Mouse (Mus musculus) layer of hippocampus, postnatal 25 days (tissue): ENCODE data around the gene Acot13. TPM values are rescaled to one million over a fixed set of nuclear protein-coding genes. Genes with fewer than 3 reads are reported as not detected.
"Not testable (repeated sequence)": the region's sequence is repeated elsewhere in the genome, so short reads cannot be mapped to it uniquely, and the experiment has no call there.

ENCODE experiments used
- DNase-seq, 2 experiments: peaks; one replicate each; pipeline ENCODE4 v3.0.0; 2022; ENCODE audit warnings: mixed read lengths in 2 of 2, low spot score in 1 of 2; ENCODE audit errors: extremely low spot score in 1 of 2
- total RNA-seq, 2 experiments: library from RNA; stranded (reverse); gene quantifications; 2 replicates each; pipeline ENCODE4 v1.2.3; 2021

The Acot13 gene
- 100 to 1,000 TPM; 107 to 109 TPM for total RNA-seq

DNA sequence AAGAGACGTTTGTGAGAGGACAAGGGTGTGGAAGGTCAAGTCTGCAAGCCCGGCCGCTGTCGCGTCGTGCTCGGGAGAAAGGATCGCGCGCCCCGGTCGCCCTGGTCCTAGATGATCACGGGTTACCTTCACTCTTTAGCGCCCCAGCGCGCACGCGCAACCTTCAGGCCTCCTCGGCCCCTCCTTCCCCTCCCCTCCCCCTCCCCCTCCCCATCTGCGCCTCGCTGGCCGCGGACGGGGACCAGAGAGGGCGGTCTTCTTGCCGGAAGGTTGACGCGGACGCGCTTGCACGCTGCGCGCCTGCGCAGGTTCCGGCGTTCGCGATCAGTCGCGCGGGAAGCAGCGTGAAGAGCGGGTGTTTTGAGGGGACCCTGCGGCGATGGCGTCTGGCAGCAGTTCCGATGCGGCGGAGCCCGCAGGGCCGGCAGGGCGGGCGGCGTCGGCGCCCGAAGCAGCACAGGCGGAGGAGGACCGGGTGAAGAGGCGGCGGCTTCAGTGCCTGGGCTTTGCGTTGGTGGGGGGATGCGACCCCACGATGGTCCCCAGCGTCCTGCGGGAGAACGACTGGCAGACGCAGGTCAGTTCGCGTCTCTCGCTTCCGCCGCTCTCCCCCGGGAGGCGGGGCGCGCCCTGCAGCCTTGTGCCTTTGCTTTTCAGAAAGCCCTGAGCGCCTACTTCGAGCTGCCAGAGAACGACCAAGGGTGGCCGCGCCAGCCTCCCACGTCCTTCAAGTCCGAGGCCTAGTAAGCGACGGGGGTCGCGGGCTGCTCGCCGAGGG, at the start of gene Acot13, which contains the start of gene Tdp2:
Gene Acot13, minus strand, starts transcription at position 188 of the 778 bp plus-strand sequence.
Gene Tdp2, plus strand, starts transcription at position 327 of the 778 bp plus-strand sequence.
- peak; percentile 81 to 84 for DNase-seq

DNA sequence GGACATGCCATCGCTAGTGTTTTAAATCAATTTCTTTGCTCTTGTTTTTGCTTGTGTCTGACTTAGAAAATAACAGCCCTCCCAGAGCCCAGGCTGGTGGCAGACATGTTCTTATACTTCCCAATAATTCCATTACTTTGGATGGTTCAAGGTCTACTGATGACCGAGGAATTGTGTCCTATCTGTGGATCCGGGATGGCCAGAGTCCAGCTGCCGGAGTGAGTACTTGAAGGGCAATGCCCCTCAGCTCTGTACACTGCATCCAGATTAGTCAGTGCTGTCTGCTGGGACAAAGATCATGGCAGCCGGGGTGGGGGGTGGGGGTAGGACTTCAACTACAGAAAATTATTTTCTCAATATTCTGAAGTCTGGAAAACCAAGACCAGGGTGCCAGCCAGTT, 49.4 kb upstream of the Acot13 start:
- DNase-seq = no peak

DNA sequence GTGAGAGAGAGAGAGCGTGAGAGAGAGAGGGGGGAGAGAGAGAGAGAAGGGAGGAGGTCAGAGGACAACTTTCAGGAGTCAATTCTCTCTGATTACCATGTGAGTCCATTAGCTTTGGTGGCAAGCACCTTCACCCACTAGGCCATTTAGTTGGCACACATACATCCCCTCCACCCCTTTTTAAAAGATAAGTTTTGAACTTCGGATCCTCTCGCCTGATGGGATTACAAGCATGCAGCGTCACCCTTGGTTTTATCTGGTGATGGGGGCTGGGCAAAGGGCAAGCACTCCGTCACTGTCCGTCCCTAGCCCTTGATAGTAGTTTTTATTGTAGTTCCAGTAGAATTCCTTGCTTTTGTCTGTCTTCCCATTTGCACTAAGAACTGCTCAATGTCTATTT, 48.9 kb upstream of the Acot13 start:
- DNase-seq = no peak

- DNase-seq = no peak
Observed at GRCm38 (mm10) chr13:24879359-24880040, 48.2 kb upstream of the Acot13 start.

GRCm38 (mm10) chr13:24868233-24868632, 36.9 kb upstream of the Acot13 start:
- no peak for DNase-seq

GRCm38 (mm10) chr13:24867789-24868188, 36.4 kb upstream of the Acot13 start:
- no peak for DNase-seq

DNA sequence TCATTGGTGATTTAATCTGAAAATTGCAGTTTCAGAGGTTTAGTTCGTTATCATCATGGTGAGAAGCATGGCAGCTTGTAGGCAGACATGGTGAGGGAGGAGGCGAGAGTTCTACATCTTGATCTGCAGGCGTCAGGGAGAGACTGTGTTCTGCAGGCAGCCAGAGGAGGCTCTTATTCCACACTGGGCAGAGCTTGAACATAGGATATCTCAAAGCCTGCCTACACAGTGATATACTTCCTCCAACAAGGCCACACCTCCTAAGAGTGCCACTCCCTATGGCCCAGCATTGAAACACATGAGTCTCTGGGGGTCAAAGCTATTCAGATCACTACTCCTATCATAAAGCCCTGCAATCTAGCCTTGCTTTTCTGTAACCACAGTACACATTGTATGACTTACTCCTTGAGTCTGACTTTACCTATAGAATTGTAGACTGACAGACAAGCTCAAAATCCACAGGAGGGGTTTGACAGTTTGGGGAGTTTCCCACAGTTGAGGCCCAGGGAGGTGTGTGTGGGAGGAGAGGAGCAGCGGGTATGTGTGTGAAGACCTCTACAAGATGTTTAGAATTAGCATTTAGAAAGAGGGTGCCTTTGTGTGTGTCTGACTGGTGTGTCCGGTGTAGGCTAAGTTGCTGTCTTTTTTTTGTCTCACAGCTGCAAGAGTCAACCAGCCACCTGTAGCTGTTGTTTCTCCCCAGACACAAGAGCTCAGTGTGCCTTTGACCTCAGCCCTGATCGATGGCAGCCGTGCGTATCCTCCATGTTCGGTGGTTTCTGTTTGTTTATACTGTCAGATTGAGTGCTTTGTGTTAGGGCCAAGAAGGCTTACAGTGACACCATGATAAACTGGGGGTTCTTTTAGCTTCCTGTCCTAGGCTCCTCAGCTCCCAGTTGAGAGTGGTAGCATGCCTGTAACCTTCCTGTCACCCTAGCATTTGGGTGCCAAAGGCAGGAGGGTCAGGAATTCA, 35.4 kb upstream of the Acot13 start:
- no peak for DNase-seq

GRCm38 (mm10) chr13:24862520-24862919, 31.2 kb upstream of the Acot13 start:
- peak; percentile 26 to 75 for DNase-seq

GRCm38 (mm10) chr13:24862021-24862420, 30.7 kb upstream of the Acot13 start:
- no peak for DNase-seq

GRCm38 (mm10) chr13:24861084-24861483, 29.7 kb upstream of the Acot13 start:
- DNase-seq = no peak

- DNase-seq = no peak
Observed at GRCm38 (mm10) chr13:24859115-24859514, 27.8 kb upstream of the Acot13 start.

GRCm38 (mm10) chr13:24852570-24852969, 21.2 kb upstream of the Acot13 start:
- no peak for DNase-seq

DNA sequence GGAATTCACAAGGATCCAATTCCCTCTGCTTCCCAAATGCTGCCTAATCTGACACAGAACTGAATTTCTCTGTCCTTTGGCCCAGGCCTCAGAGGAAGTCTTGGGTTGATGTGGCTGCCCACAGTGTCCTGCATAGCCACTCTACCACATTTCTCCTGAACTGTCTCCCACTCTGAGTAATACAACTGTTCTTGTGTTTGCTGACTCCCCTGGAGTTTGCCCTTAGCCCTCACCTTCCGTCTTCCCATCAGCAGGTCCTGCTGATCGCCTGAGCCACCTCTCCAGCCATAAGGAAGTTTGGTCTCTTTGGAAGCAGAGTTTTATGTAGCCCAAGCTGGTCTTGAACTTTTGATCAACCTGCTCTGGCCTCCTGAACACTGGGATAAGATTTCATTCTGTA, 20.6 kb upstream of the Acot13 start:
- no peak for DNase-seq

DNA sequence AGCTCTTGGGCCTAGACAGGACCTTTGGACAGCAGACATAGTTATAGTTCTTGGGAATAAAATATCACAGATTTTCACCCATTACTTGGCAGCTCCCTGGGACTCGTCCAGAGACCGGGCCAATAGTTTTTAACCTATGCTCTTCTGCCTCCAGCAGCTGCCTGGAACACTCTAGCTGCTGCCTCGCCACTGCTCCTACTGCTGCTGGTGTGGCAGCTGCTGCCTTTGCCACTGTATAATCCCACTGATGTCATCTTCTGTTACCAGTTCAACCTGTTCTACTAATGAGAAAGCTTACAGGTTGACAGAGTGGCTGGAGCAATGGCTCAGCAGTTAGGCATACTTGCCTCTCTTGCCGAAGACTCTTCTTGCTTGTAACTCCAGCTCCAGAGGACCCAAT, 18.0 kb upstream of the Acot13 start:
- DNase-seq = no peak

DNA sequence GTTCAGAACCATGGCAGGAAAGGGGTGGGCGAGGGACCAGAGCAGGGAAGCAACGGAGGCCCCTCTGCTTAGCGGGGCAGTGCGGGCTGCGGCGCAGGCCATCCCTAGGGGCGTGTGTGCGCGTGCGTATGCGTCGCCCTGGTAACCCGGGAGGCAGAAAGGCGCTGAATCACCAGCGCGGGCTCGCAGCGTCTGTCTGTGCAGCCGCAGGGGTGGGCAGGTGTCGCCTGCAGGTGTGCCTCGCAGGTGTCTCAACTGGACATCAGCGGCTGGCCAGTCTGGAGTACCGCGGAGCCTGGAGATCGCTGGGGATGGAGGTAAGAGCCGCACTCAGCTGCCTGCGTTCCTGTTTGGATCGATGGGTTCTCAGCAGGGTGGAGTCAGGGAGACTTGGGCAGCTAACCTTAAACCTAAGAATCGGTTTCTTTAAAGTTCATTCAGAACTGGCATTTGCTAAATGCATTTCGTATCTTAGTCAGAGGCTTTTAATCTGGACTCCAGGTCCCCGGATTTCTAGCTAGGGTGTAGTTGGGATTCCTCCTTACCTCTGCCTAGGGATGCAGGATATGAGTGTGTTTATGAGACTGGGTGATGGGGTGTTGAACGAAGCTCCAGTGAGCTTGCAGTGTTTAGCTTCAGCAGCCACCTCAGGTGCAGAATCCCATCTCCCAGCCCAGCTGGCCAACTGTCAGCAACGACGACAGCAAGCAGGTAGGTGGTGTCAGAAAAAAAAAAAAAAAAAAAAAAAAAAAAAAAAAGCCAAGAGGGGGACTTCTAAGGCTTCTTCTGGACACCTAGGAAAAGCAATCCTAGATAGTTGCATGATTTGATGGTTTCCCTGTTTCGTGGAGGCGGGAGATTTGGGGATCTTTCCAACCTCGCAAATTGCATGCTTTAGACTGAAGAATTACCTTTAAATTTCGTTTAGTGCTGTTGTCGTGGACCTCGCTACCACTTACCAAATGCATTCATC, 13.9 kb upstream of the Acot13 start, which contains the start of gene D130043K22Rik:
Gene D130043K22Rik, plus strand, starts transcription at position 153 of the 973 bp plus-strand sequence.
- DNase-seq = peak; percentile 66 to 72

- no peak for DNase-seq
Observed at GRCm38 (mm10) chr13:24841702-24842101, 10.4 kb upstream of the Acot13 start.

GRCm38 (mm10) chr13:24839831-24840230, 8.5 kb upstream of the Acot13 start:
- DNase-seq = no peak

GRCm38 (mm10) chr13:24837765-24838164, 6.4 kb upstream of the Acot13 start:
- not testable (repeated sequence) for DNase-seq

DNA sequence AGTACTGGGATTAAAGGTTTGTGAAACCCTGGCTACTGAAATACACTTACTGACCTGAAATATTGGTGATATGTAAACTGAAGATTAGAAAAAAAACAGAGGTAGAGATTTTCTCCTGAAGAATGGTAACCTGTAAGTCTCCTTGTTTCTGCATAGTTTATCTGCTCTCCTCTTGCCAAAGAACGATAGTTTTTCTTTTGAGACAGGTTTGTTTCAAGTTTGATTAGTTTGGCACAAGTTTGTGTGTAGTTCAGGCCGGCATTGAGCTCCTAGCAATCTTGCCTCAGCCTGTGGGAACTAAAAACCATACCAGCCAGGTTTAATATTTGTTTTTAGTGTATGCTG, 1.4 kb upstream of the Acot13 start:
- DNase-seq = no peak
